Mouse (Mus musculus): Measurements from ENCODE around the gene Vmn1r22. TPM values are rescaled to one million over a fixed set of nuclear protein-coding genes. Genes with fewer than 3 reads are reported as not detected.
"Not testable (repeated sequence)": the region's sequence is repeated elsewhere in the genome, so short reads cannot be mapped to it uniquely, and the experiment has no call there.

Gene Vmn1r22
- not detected in 2 replicates for polyA plus RNA-seq (2015; fragmentation: Nextera tagmentation; extraction: Ambion mirVana)

DNA sequence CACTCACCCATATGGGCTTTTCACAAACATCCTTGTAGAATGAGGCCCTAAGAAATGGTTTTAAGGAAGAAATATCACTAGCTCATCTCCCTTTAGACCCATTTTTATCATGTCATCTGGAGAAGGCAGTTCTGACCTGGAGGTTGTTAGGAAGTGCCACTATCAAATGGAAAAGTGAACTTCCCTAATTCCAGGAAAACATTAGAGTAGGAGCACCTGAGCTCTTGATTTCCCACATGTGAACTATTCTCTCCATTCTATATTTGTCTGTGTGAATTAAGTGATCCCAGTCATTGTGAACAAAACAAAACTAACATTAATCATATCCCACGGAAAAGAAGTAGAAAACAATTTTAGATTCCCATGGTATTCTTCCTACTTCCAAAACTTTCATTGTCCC lies at the start of gene Vmn1r22:
Vmn1r22 (minus strand) TSS at position 101 of the 400 bp plus-strand sequence.
- ATAC-seq: no peak
- H3K36me3 ChIP-seq: no peaks in the 10 kb centered on the region
- no peaks in the 10 kb centered on the region for H3K4me1 ChIP-seq (replicated peaks)
- no peaks in the 10 kb centered on the region for H3K9me3 ChIP-seq
- H3K27me3 ChIP-seq (replicated peaks): no peaks in the 10 kb centered on the region
- no peak within 1 kb of the TSS for H3K27ac ChIP-seq
- no peak within 1 kb of the TSS for H3K9ac ChIP-seq
- H3K4me3 ChIP-seq (replicated peaks): no peak within 1 kb of the TSS
- WGBS: 79% methylated on average over 1 of the region's 1 CpGs
- no peak within 1 kb of the TSS for H3K4me2 ChIP-seq (replicated peaks)

DNA sequence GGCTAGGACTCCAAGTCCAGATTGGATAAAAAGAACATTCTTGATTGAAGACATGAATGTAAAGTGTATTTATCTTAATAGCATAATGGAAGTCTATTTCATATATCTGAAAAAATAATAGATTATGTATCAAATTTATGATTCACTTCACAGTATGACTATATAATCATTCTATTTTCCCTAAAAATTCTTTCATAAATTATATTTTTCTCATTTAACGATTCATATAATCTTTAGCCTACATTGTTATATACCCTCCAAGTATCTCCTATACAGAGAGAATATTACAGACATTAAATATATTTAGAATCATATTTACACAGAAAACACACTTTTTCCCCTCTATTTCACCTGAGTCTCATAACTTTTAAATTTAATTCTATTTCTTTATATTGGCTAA lies 18.9 kb upstream of the Vmn1r22 start, which contains the start of gene Vmn1r23:
Vmn1r23 (minus strand) TSS at position 101 of the 400 bp plus-strand sequence.
- Histone ChIP-seq H3K36me3 (no peaks in the 10 kb centered on the region), H3K27ac (no peak within 1 kb of the TSS), H3K4me1 (replicated peaks) (no peaks in the 10 kb centered on the region), H3K4me3 (replicated peaks) (no peak within 1 kb of the TSS), H3K9me3 (no peaks in the 10 kb centered on the region), H3K4me2 (replicated peaks) (no peak within 1 kb of the TSS), H3K9ac (no peak within 1 kb of the TSS), H3K27me3 (replicated peaks) (no peaks in the 10 kb centered on the region)
- no peak for ATAC-seq
- WGBS: 89% methylated on average over 1 of the region's 1 CpGs

DNA sequence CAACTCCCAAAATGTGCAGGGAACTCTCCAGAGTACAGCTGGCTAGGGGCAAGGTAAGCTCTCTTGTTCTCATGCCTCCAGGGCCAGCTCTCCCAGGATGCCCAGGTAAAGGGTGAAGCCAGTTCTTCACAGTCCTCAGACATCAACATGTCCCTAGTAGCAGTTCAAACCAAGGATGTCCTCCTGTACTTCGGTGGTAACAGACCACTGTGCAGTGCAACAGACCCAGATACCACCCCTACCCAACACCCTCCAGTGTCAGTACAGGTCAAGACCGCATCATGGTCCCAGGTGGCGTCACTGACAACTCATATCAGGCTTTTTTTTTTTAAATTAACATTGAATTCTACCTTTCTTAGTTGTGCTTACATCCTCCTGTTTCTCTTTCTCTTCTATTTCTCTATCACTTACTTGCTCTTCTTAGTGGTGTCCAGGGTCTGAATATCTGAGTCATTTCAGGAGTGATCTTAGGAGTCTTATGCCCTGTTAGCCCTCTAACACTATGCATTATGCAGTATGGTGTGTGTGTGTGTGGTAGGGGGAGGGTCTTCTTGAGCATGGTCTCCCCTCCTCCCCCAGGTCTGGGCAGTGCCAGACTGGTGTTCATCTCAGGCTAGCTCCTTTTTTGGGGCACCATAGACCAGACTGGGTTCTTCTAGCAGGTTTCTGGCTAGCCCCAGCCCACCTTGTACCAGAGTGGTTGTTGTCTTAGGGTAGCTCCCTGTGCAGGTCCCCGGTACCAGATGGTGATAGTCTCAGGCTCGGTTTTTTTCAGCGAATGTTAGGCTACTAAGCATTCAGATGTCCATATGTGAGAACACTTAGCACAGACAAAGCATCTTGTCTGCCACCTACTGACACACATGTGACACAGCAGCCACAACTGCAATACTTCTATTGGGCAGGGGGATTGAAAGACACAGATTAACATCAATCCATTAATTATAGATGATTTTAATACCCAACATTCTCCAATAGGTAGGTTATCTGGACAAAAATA lies 48.5 kb downstream of the Vmn1r22 start:
- 48% methylated on average over 6 of the region's 6 CpGs for WGBS
- H3K4me2 ChIP-seq (replicated peaks): no peak overlapping the region

DNA sequence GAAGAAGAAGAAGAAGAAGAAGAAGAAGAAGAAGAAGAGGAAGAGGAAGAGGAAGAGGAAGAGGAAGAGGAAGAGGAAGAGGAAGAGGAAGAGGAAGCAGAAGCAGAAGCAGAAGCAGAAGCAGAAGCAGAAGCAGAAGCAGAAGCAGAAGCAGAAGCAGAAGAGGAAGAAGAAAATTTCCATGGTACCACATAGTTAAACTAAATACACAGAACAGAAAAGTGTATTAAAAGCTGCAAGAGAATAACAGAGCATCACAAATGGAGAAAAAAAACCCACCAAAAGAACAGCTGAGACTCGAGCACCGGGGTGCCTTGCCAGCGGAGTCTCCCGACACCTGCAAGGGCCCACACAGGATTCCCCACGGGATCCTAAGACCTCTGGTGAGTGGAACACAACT lies 56.7 kb downstream of the Vmn1r22 start:
- H3K9ac ChIP-seq; H3K27me3 ChIP-seq (replicated peaks); H3K27ac ChIP-seq; ATAC-seq; H3K4me1 ChIP-seq (replicated peaks); H3K9me3 ChIP-seq; H3K36me3 ChIP-seq; H3K4me3 ChIP-seq (replicated peaks); H3K4me2 ChIP-seq (replicated peaks): not testable (repeated sequence)
- 96% methylated on average over 5 of the region's 5 CpGs for WGBS

More for the DNA sequence above, 48.5 kb downstream of the Vmn1r22 start:
- H3K9ac ChIP-seq: no peak overlapping the region
- no peak overlapping the region for H3K27ac ChIP-seq
- ATAC-seq: peak; percentile 75
- H3K27me3 ChIP-seq (replicated peaks): no peaks in the 10 kb centered on the region
- H3K9me3 ChIP-seq: no peaks in the 10 kb centered on the region
- no peaks in the 10 kb centered on the region for H3K4me1 ChIP-seq (replicated peaks)
- no peaks in the 10 kb centered on the region for H3K36me3 ChIP-seq
- no peak overlapping the region for H3K4me3 ChIP-seq (replicated peaks)

DNA sequence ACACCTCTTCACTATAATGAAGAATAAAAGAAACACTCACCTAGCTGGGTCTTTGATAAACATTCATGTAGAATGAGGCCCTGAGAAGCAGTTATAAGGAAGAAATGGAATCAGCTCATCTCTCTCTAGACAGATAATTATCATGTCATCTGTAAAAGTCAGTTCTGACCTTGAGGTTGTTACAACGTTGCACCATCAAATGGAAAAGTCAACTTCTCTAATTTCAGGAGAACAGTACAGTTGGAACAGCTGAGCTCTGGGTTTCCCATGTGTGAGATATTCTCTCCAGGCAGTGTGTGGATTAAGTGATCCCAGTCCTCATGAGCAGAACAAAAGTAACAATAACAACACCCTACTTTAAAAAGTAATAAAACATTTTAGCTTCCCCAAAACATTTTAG lies 57.5 kb downstream of the Vmn1r22 start, which contains the start of gene Vmn1r21:
Vmn1r21 (minus strand) TSS at position 58 of the 400 bp plus-strand sequence.
- Histone ChIP-seq H3K4me2 (replicated peaks) (no peak within 1 kb of the TSS), H3K9me3 (no peaks in the 10 kb centered on the region), H3K9ac (no peak within 1 kb of the TSS), H3K27me3 (replicated peaks) (no peaks in the 10 kb centered on the region), H3K36me3 (no peaks in the 10 kb centered on the region), H3K27ac (no peak within 1 kb of the TSS), H3K4me1 (replicated peaks) (no peaks in the 10 kb centered on the region), H3K4me3 (replicated peaks) (no peak within 1 kb of the TSS)
- no peak for ATAC-seq
- 56% methylated on average over 1 of the region's 1 CpGs for WGBS

Other genes starting within 250 kb of the Vmn1r22 start
- gene Pyurf, start 215.9 kb downstream of the Vmn1r22 start, polyA plus RNA-seq (2015; fragmentation: Nextera tagmentation; extraction: Ambion mirVana): 19.4 and 21.9 TPM in 2 replicates
- gene Lancl2, start 205.5 kb downstream of the Vmn1r22 start, polyA plus RNA-seq (2015; fragmentation: Nextera tagmentation; extraction: Ambion mirVana): 17.8 and 19.5 TPM in 2 replicates
- gene Vopp1, start 82.9 kb downstream of the Vmn1r22 start, polyA plus RNA-seq (2015; fragmentation: Nextera tagmentation; extraction: Ambion mirVana): 30.9 and 32.3 TPM in 2 replicates
- not detected in 2 replicates for gene Vmn1r21, start 57.7 kb downstream of the Vmn1r22 start, polyA plus RNA-seq (2015; fragmentation: Nextera tagmentation; extraction: Ambion mirVana)
- not detected in 2 replicates for gene Vmn1r23, start 18.8 kb upstream of the Vmn1r22 start, polyA plus RNA-seq (2015; fragmentation: Nextera tagmentation; extraction: Ambion mirVana)
- not detected in 2 replicates for gene Vmn1r24, start 53.5 kb upstream of the Vmn1r22 start, polyA plus RNA-seq (2015; fragmentation: Nextera tagmentation; extraction: Ambion mirVana)
- gene Vmn1r25, start 72.8 kb upstream of the Vmn1r22 start, polyA plus RNA-seq (2015; fragmentation: Nextera tagmentation; extraction: Ambion mirVana): not detected in 2 replicates
- not detected in 2 replicates for gene Vmn1r26, start 107.1 kb upstream of the Vmn1r22 start, polyA plus RNA-seq (2015; fragmentation: Nextera tagmentation; extraction: Ambion mirVana)

Measured in intestine, embryonic 15.5 days (tissue).